Mouse (Mus musculus): ENCODE results near the gene Rab4b.

The Rab4b gene

DNA sequence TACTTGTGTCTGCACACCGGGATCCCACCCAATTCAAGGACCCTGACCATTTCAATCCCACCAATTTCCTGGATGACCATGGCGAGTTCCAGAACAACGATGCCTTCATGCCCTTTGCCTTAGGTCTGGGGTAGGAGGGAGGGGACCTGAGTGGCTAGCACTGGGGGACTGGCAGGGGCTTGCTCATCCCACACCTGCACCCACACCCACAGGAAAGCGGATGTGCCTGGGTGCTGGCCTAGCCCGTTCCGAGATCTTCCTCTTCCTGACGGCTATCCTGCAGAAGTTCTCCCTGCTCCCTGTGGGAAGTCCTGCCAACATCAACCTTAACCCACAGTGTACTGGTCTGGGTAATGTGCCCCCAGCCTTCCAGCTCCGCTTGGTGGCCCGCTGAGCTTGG, 20.5 kb downstream of the Rab4b start:
- no peak for DNase-seq

- no peak for DNase-seq
Measured at GRCm38 (mm10) chr7:27156005-27156404, 22.7 kb downstream of the Rab4b start.

DNA sequence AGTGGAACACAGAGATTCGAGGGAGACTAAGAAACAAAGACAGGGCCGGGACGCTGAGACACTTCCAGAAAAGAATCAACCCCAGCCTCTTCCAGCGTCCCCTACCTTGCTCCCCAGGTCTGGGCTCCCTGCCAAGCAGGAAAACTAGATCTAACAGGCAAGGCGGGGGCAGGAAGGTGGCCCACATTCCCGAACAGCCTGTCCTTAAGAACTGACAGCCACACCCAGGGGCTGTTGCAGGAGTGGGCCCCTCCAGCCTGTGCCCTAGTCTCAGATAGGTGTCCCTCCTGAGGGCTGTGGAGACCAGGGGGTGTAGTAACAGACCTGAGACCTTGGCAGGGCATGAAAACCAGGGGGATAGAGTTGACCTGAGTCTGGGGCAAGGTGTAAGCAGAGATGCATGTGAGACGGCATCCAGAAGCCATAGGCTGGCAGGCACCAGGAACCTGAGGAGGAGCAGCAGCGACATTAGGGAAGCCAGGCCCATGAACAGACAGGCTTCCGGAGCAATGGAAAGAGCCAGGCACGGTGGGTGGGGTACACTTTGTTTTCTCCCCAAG, 25.4 kb downstream of the Rab4b start, which contains the start of gene Cyp2t4:
Gene Cyp2t4, plus strand, starts transcription at position 510 of the 560 bp plus-strand sequence.
- DNase-seq: no peak

- DNase-seq: no peak
Measured at GRCm38 (mm10) chr7:27136410-27136996, 42.2 kb downstream of the Rab4b start.

DNA sequence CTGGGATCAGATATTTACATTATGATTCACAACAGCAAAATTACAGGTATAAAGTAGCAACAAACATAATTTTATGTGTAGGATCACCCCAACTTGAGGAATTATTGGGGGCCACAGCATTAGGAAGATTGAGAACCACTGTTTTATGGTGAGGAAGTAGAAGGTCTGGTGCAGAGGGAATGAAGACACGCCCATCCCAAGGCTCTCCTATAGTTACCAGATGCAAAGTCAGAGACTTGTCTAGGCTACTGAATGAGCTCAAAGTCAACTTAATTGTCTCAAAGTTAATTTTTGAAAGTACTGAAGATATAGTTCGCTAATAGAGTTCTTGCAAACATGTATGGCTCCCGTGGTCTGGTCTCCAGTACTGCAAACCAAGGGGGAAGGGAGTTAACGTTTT, 44.9 kb downstream of the Rab4b start:
- no peak for DNase-seq

- no peak for DNase-seq
Measured at GRCm38 (mm10) chr7:27133156-27133555, 45.5 kb downstream of the Rab4b start.

GRCm38 (mm10) chr7:27132588-27132987, 46.1 kb downstream of the Rab4b start:
- peak; percentile 71 for DNase-seq

DNA sequence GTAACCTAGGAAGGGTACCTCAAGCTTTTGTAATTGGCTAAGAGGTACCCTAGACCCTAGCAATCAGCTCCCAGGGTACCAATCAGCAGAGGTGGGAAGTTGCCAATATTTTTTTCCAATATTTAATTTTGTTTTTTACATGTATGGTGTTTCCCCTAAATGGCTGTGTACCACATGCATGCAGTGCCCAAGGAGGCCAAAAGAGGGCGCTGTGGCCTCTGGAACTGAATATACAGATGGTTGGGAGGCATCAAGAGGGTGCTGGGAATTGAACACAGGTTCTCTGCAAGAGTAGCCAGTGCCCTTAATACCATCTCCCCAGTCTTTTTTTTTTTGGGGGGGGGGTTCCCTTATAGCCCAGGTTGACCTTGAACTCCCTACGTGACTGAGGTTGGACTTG, 47.3 kb downstream of the Rab4b start:
- no peak for DNase-seq

DNA sequence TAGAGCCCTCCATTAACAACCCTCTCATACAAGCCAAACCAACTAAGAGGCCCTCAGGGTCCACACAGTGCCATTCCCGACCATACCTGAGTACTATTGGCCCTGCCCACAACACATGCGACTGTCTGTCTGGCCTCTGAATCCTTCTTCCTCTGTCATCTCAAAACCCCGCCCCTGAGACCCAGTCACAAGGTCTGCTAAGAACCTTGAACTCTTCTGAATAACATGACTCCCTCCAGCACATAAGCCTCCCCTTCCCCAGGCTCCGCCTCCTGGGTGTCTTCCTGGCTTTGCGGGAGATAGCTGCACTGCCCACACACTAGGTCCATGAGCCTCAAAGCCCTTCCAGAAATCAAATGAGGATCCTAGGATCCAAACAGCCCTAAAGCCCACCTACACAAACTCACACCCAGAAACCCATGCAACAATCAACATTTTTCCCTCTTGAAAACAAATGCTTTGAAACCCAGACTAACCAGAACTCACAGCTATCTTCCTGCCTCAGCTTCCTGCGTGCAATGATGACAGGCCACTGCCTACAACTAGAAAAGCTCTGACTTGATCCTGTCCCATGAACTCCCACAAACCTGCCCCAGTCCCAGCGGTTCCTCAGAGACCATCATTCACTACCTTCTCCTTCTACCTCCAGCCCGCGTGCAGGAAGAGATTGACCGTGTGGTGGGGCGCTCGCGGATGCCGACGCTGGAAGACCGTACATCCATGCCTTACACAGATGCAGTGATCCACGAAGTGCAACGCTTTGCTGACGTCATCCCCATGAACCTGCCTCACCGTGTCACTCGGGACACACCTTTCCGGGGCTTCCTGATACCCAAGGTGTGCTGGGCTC, 48.0 kb downstream of the Rab4b start:
- DNase-seq: no peak

DNA sequence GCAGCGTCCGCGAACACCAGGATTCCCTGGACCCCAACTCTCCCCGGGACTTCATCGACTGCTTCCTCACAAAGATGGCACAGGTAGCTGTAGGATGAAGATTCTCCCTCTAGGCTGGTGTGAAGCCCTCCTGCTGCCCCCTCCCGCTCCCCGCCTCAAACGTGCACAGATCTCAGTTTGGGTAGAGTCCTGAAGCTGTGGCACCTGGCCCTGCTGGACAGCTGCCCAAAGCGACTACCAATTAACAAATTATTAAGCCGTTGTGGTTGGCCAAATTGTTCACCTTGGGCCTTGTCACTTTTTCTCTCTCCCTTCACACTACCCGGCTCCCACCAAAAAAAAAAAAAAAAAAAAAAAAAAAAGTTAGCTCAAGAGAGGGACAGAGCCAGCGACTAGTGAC, 48.9 kb downstream of the Rab4b start:
- no peak for DNase-seq

DNA sequence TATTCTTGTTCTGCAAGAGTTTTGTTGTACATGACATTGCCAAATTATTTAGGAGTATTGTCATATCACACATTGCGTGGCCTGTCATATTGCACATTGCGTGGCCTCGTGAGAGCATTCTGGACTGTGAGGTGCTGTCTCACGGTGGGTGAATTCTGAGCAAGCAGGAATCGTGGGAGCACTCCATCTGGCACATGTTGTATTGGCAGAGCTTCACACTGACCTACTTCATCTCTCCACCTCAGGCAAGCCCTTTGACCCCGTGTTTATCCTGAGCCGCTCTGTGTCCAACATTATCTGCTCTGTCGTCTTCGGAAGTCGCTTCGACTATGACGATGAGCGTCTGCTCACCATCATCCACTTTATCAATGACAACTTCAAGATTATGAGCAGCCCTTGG, 49.8 kb downstream of the Rab4b start:
- DNase-seq: no peak

- peak; percentile 27 for DNase-seq
Measured at GRCm38 (mm10) chr7:27128162-27128561, 50.5 kb downstream of the Rab4b start.

GRCm38 (mm10) chr7:27124969-27125368, 53.7 kb downstream of the Rab4b start:
- no peak for DNase-seq

DNA sequence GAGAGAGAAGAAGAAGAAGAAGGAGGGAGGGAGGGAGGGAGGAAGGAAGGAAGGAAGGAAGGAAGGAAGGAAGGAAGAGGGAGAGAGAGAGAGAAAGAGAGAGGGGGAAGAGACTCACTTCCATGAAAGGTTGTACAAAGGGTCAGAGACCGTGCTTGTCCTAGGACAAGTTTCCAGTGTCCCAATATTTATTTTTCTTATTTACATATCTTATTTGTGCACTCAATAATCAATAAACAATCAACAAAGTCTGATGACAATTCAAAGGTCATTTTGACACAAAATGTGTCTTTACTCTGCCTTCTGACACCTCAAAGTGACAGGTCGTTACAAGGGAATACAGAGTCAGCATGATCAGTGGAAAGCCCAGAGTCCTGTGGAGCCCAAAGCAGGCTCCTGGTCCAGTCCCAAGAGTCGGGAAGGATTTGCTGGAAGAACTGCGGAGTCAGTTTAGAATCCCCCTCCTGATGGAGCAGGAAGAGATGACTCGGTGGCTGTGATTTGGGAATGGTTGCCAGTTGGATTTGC, 54.3 kb downstream of the Rab4b start:
- DNase-seq: no peak

- no peak for DNase-seq
Measured at GRCm38 (mm10) chr7:27119676-27120075, 59.0 kb downstream of the Rab4b start, which contains the start of gene Cyp2f2. Cyp2f2 (plus strand) TSS chr7:27119909.

All from retina, postnatal 1 day (tissue).